ENCODE assay signal across 13 mouse cellular contexts in the genomic region with DNA sequence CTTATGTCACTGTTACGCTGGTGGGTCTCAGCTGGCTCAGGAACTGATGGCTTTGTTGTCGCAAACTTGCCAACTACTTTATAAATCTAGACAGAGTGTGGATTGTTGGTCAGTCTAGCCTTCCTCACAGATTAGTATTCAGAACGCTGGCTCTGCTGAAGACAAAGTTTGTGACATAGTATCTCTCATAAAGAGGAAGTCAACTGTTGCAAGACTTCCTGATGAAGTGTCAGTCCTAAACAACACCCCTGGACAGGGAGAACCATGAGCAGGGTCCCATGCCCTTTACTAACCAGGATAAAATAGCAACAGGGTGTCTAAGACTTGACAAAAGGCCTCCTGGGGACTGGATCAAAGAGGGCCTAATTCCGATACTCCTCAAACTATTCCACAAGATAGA.
DNase-seq lines count a peak whose midpoint lies in the region; ATAC-seq and TF ChIP-seq lines count a peak whose summit lies in the region.
"Had no signal": no experiment of that assay in that cellular context is flagged by ENCODE, and none has a peak within 500 bp of the region (broad histone marks: within the 10 kb centered on the region; RNA-seq: fewer than 3 reads in every experiment).

No protein-coding gene starts in this region.

- no peak for ATAC-seq in lung, embryonic 16.5 days (ENCODE audit: low read depth)
- no peak for ATAC-seq in embryonic facial prominence, embryonic 15.5 days (ENCODE audit: insufficient number of reproducible peaks, low FRiP score, low TSS enrichment, low read depth)
- ATAC-seq in forebrain, embryonic 13.5 days = no peak
- ATAC-seq: forebrain, embryonic 16.5 days; hindbrain, embryonic 16.5 days; midbrain, embryonic 15.5 days had no signal

- H3K9ac ChIP-seq in lung, embryonic 16.5 days (ENCODE audit: low read length) = no peak overlapping the region
- H3K9ac ChIP-seq in embryonic facial prominence, embryonic 15.5 days = no peak overlapping the region
- no peak overlapping the region for H3K9ac ChIP-seq in forebrain, embryonic 13.5 days
- H3K9ac ChIP-seq: heart, embryonic 13.5 days; midbrain, embryonic 15.5 days; neural tube, embryonic 12.5 days had no signal

- no peak overlapping the region for H3K4me2 ChIP-seq in lung, embryonic 16.5 days (ENCODE audit: low read depth, low read length)
- H3K4me2 ChIP-seq in embryonic facial prominence, embryonic 15.5 days (replicated peaks) = no peak overlapping the region
- H3K4me2 ChIP-seq in forebrain, embryonic 13.5 days = no peak overlapping the region
- H3K4me2 ChIP-seq: heart, embryonic 13.5 days; midbrain, embryonic 15.5 days; neural tube, embryonic 12.5 days had no signal

- H3K9me3 ChIP-seq in lung, embryonic 16.5 days (ENCODE audit: control insufficient read depth, low read length) = no peaks in the 10 kb centered on the region
- H3K9me3 ChIP-seq in embryonic facial prominence, embryonic 15.5 days (replicated peaks) = no peaks in the 10 kb centered on the region
- H3K9me3 ChIP-seq in forebrain, embryonic 13.5 days (replicated peaks) = no peaks in the 10 kb centered on the region
- H3K9me3 ChIP-seq: heart, embryonic 13.5 days; midbrain, embryonic 15.5 days; neural tube, embryonic 12.5 days had no signal

- H3K27ac ChIP-seq in kidney, adult 2 months (ENCODE audit: insufficient read depth, low read depth, low read length) = peak overlapping the region; percentile 11
- peak overlapping the region; percentile 27; the same call in 1 of the 2 replicates for H3K27ac ChIP-seq in lung, embryonic 16.5 days (ENCODE audit: low read length)
- 0 out of 2 replicates have a peak overlapping the region, but pooled peaks have one; percentile 25 for H3K27ac ChIP-seq in embryonic facial prominence, embryonic 15.5 days (replicated peaks)
- H3K27ac ChIP-seq in forebrain, embryonic 13.5 days = no peak overlapping the region
- H3K27ac ChIP-seq: heart, embryonic 13.5 days; midbrain, embryonic 15.5 days; neural tube, embryonic 12.5 days had no signal

- H3K4me1 ChIP-seq in kidney, adult 2 months (ENCODE audit: control insufficient read depth, insufficient read depth, low read length) = no peaks in the 10 kb centered on the region
- no peaks in the 10 kb centered on the region for H3K4me1 ChIP-seq in lung, embryonic 16.5 days (replicated peaks; ENCODE audit: control insufficient read depth, insufficient read depth, low read length)
- peaks cover 16% of the 10 kb centered on the region; the same call in 1 of the 2 replicates for H3K4me1 ChIP-seq in embryonic facial prominence, embryonic 15.5 days
- peaks cover 5% of the 10 kb centered on the region for H3K4me1 ChIP-seq in forebrain, embryonic 13.5 days
- H3K4me1 ChIP-seq: neural tube, embryonic 12.5 days had no signal

- TF ChIP-seq CTCF in kidney, adult 2 months (conservative IDR thresholded peaks at IDR 0.05; ENCODE audit: insufficient read depth, insufficient read length, low read depth, low read length) = no peak

- DNase-seq in kidney, adult 2 months = no peak
- no peak for DNase-seq in kidney, adult 11 months
- no peak for DNase-seq in lung, postnatal 25 days (ENCODE audit: low spot score)
- DNase-seq in splenic B cell, adult 2 months (ENCODE audit: low read depth, low spot score) = peak; percentile 17
- DNase-seq: gastrocnemius, postnatal 10 days had no signal

- 82% methylated on average over 4 of the region's 4 CpGs for WGBS in kidney, adult 2 months
- 85% methylated on average over 4 of the region's 4 CpGs for WGBS in lung, embryonic 16.5 days
- 91% methylated on average over 4 of the region's 4 CpGs for WGBS in embryonic facial prominence, embryonic 15.5 days
- WGBS in forebrain, embryonic 13.5 days = 90% methylated on average over 4 of the region's 4 CpGs

- no peaks in the 10 kb centered on the region for H3K36me3 ChIP-seq in kidney, adult 2 months (ENCODE audit: control insufficient read depth, insufficient read depth, low read length)
- no peaks in the 10 kb centered on the region for H3K36me3 ChIP-seq in lung, embryonic 16.5 days (ENCODE audit: control insufficient read depth, insufficient read depth, low read length)
- no peaks in the 10 kb centered on the region for H3K36me3 ChIP-seq in embryonic facial prominence, embryonic 15.5 days
- H3K36me3 ChIP-seq in splenic B cell, adult 2 months (ENCODE audit: control insufficient read depth, insufficient read depth, low read length, poor library complexity, severe bottlenecking) = no peaks in the 10 kb centered on the region
- H3K36me3 ChIP-seq in forebrain, embryonic 13.5 days (ENCODE audit: poor library complexity, severe bottlenecking) = no peaks in the 10 kb centered on the region
- H3K36me3 ChIP-seq: heart, embryonic 13.5 days; midbrain, embryonic 15.5 days; neural tube, embryonic 12.5 days had no signal

- no peaks in the 10 kb centered on the region for H3K27me3 ChIP-seq in kidney, adult 2 months (replicated peaks; ENCODE audit: control insufficient read depth, insufficient read depth, low read length)
- no peaks in the 10 kb centered on the region for H3K27me3 ChIP-seq in lung, embryonic 16.5 days (ENCODE audit: control insufficient read depth, insufficient read depth, low read depth, low read length)
- H3K27me3 ChIP-seq in embryonic facial prominence, embryonic 15.5 days = no peaks in the 10 kb centered on the region
- H3K27me3 ChIP-seq in splenic B cell, adult 2 months (ENCODE audit: control insufficient read depth, insufficient read depth, low read length, poor library complexity, severe bottlenecking) = no peaks in the 10 kb centered on the region
- H3K27me3 ChIP-seq in forebrain, embryonic 13.5 days = no peaks in the 10 kb centered on the region
- H3K27me3 ChIP-seq: heart, embryonic 13.5 days; midbrain, embryonic 15.5 days; neural tube, embryonic 12.5 days had no signal

- H3K4me3 ChIP-seq in kidney, adult 2 months (ENCODE audit: insufficient read depth, low read depth, low read length) = no peak overlapping the region
- H3K4me3 ChIP-seq in lung, embryonic 16.5 days (ENCODE audit: low read length) = no peak overlapping the region
- no peak overlapping the region for H3K4me3 ChIP-seq in embryonic facial prominence, embryonic 15.5 days (replicated peaks)
- H3K4me3 ChIP-seq in forebrain, embryonic 13.5 days = no peak overlapping the region
- H3K4me3 ChIP-seq: heart, embryonic 13.5 days; midbrain, embryonic 15.5 days; neural tube, embryonic 12.5 days had no signal

- TF ChIP-seq POLR2A in kidney, adult 2 months (IDR thresholded peaks at IDR 0.05; ENCODE audit: low read depth, low read length) = no peak
